ENCODE assay signal across 24 mouse cellular contexts in genomic region chr17:27580392-27581068, GRCm38 (mm10). TPM values are rescaled to one million over a fixed set of nuclear protein-coding genes. Genes with fewer than 3 reads are reported as not detected.
DNase-seq lines count a peak whose midpoint lies in the region; ATAC-seq and TF ChIP-seq lines count a peak whose summit lies in the region.
"Had no signal": no experiment of that assay in that cellular context is flagged by ENCODE, and none has a peak within 500 bp of the region (broad histone marks: within the 10 kb centered on the region; RNA-seq: fewer than 3 reads in every experiment).

No protein-coding gene starts in this region.

- peak overlapping the region; percentile 52 for H3K27ac ChIP-seq in left cerebral cortex, adult 2 months
- no peak overlapping the region for H3K27ac ChIP-seq in liver, postnatal 0 days (ENCODE audit: low read depth)
- H3K27ac ChIP-seq in hindbrain, embryonic 16.5 days (ENCODE audit: low read depth, low read length), result no peak overlapping the region
- H3K27ac ChIP-seq: embryonic facial prominence, embryonic 12.5 days; hindbrain, embryonic 12.5 days; neural tube, embryonic 12.5 days had no signal

- H3K4me1 ChIP-seq in liver, postnatal 0 days (ENCODE audit: insufficient read depth), result no peaks in the 10 kb centered on the region
- H3K4me1 ChIP-seq in hindbrain, embryonic 16.5 days (ENCODE audit: control insufficient read depth, insufficient read depth, low read depth, low read length), result no peaks in the 10 kb centered on the region; the same call in 1 of the 2 replicates
- H3K4me1 ChIP-seq: embryonic facial prominence, embryonic 12.5 days; hindbrain, embryonic 12.5 days; neural tube, embryonic 12.5 days had no signal

- H3K27me3 ChIP-seq in liver, postnatal 0 days (ENCODE audit: insufficient read depth, low read length), result no peaks in the 10 kb centered on the region
- no peaks in the 10 kb centered on the region for H3K27me3 ChIP-seq in hindbrain, embryonic 16.5 days (replicated peaks; ENCODE audit: control insufficient read depth, insufficient read depth, low read length)
- H3K27me3 ChIP-seq: CH12.LX; embryonic facial prominence, embryonic 12.5 days; heart, embryonic 15.5 days; hindbrain, embryonic 12.5 days; neural tube, embryonic 12.5 days; Patski had no signal

- no peak overlapping the region for H3K4me3 ChIP-seq in left cerebral cortex, adult 2 months
- H3K4me3 ChIP-seq in liver, postnatal 0 days (ENCODE audit: low read depth, low read length), result no peak overlapping the region
- no peak overlapping the region for H3K4me3 ChIP-seq in hindbrain, embryonic 16.5 days (ENCODE audit: low read length)
- H3K4me3 ChIP-seq: embryonic facial prominence, embryonic 12.5 days; heart, embryonic 15.5 days; hindbrain, embryonic 12.5 days; neural tube, embryonic 12.5 days had no signal

- DNase-seq in cerebellum, postnatal 10 days, result peak; percentile 55 to 57
- DNase-seq in cerebellum, postnatal 4 days (ENCODE audit: low spot score in 2 of 2), result no peak
- no peak for DNase-seq in left cerebral cortex, adult 2 months (ENCODE audit: extremely low spot score in 1 of 2, low spot score in 2 of 2)
- no peak for DNase-seq in left cerebral cortex, postnatal 10 days (ENCODE audit: extremely low spot score in 1 of 2, low spot score in 2 of 2)
- DNase-seq in c-Kit-positive CD71-positive TER-119-positive erythroid progenitor cells, embryonic 14.5 days (ENCODE audit: low spot score), result peak; percentile 44
- peak; percentile 28 for DNase-seq in liver, postnatal 0 days
- DNase-seq in kidney, adult 9 months, result no peak
- DNase-seq: forebrain, postnatal 0 days; heart, adult 18-20 months; kidney, postnatal 14 days; lung, postnatal 14 days; thymus, adult 18-20 months had no signal

- peaks cover 26% of the 10 kb centered on the region for H3K36me3 ChIP-seq in liver, postnatal 0 days (replicated peaks; ENCODE audit: insufficient read depth, low read length)
- peaks cover 40% of the 10 kb centered on the region for H3K36me3 ChIP-seq in hindbrain, embryonic 16.5 days (ENCODE audit: control insufficient read depth, insufficient read depth, low read length)

- no peak for TF ChIP-seq EP300 in liver, postnatal 0 days (IDR thresholded peaks at IDR 0.05; ENCODE audit: low read depth)

- no peaks in the 10 kb centered on the region for H3K9me3 ChIP-seq in liver, postnatal 0 days (ENCODE audit: low read length)
- H3K9me3 ChIP-seq in hindbrain, embryonic 16.5 days (ENCODE audit: control insufficient read depth, low read length), result no peaks in the 10 kb centered on the region
- H3K9me3 ChIP-seq: embryonic facial prominence, embryonic 12.5 days; heart, embryonic 15.5 days; hindbrain, embryonic 12.5 days; neural tube, embryonic 12.5 days had no signal

- peak; percentile 48 for ATAC-seq in liver, postnatal 0 days
- no peak for ATAC-seq in hindbrain, embryonic 16.5 days
- ATAC-seq: forebrain, postnatal 0 days; intestine, postnatal 0 days; Patski had no signal

- no peak overlapping the region for H3K9ac ChIP-seq in liver, postnatal 0 days (replicated peaks)
- H3K9ac ChIP-seq in hindbrain, embryonic 16.5 days (ENCODE audit: low read depth, low read length), result no peak overlapping the region
- H3K9ac ChIP-seq: embryonic facial prominence, embryonic 12.5 days; forebrain, postnatal 0 days; heart, embryonic 15.5 days; hindbrain, embryonic 12.5 days; neural tube, embryonic 12.5 days had no signal

- no peak for TF ChIP-seq CTCF in left cerebral cortex, adult 2 months (IDR thresholded peaks at IDR 0.05)
- TF ChIP-seq CTCF in liver, postnatal 0 days (IDR thresholded peaks at IDR 0.05; ENCODE audit: low read depth), result no peak

- H3K4me2 ChIP-seq in liver, postnatal 0 days (ENCODE audit: low read depth, low read length), result no peak overlapping the region
- no peak overlapping the region for H3K4me2 ChIP-seq in hindbrain, embryonic 16.5 days (ENCODE audit: low read length)
- H3K4me2 ChIP-seq: embryonic facial prominence, embryonic 12.5 days; heart, embryonic 15.5 days; hindbrain, embryonic 12.5 days; neural tube, embryonic 12.5 days had no signal

- intact Hi-C loops in left cerebral cortex, adult 2 months (cut with DNase I), result loop anchor here (2.0 kb wide), 1 partner anchor 14 kb away; no protein-coding TSS in a partner anchor
- intact Hi-C loops in left cerebral cortex, postnatal 10 days (cut with DNase I), result no loop called here

- WGBS in liver, postnatal 0 days (ENCODE audit: insufficient replicate concordance), result 61% methylated on average over 20 of the region's 20 CpGs
- 90% methylated on average over 20 of the region's 20 CpGs for WGBS in hindbrain, embryonic 16.5 days

RNA-seq across cellular contexts. Expression of gene AI413582, which starts 15.0 kb away (rescaled TPM):
- 10 to 100 TPM; 86.7 to 93.8 TPM for total RNA-seq in left cerebral cortex, adult 2 months (2021)
- total RNA-seq in left cerebral cortex, postnatal 10 days (2021), result 10 to 100 TPM; 80.4 to 95.9 TPM
- 15.0 and 16.7 TPM in 2 replicates for polyA plus RNA-seq in liver, postnatal 0 days (2015; fragmentation: Nextera tagmentation; extraction: Ambion mirVana)
- polyA plus RNA-seq in hindbrain, embryonic 16.5 days (2015; fragmentation: Nextera tagmentation; extraction: Ambion mirVana), result 77.2 and 83.3 TPM in 2 replicates

RNA-seq across cellular contexts. Expression of gene Hmga1, which starts 24.2 kb away (rescaled TPM):
- 10 to 100 TPM; 55.2 to 55.7 TPM for total RNA-seq in left cerebral cortex, adult 2 months (2021)
- 10 to 100 TPM; 40.6 TPM for total RNA-seq in left cerebral cortex, postnatal 10 days (2021)
- 64.0 and 64.9 TPM in 2 replicates for polyA plus RNA-seq in liver, postnatal 0 days (2015; fragmentation: Nextera tagmentation; extraction: Ambion mirVana)
- polyA plus RNA-seq in hindbrain, embryonic 16.5 days (2015; fragmentation: Nextera tagmentation; extraction: Ambion mirVana), result 144 and 155 TPM in 2 replicates

RNA-seq across cellular contexts. Expression of gene Nudt3, which starts 42.8 kb away (rescaled TPM):
- total RNA-seq in left cerebral cortex, adult 2 months (2021), result 100 to 1,000 TPM; 550 to 603 TPM
- 100 to 1,000 TPM; 497 to 524 TPM for total RNA-seq in left cerebral cortex, postnatal 10 days (2021)
- polyA plus RNA-seq in liver, postnatal 0 days (2015; fragmentation: Nextera tagmentation; extraction: Ambion mirVana), result 17.9 and 20.2 TPM in 2 replicates
- polyA plus RNA-seq in hindbrain, embryonic 16.5 days (2015; fragmentation: Nextera tagmentation; extraction: Ambion mirVana), result 253 and 269 TPM in 2 replicates

RNA-seq across cellular contexts. Expression of gene RPS10-NUDT3, which starts 54.5 kb away (rescaled TPM):
- 1 to 10 TPM in 1 of 2 experiments, not detected in 1; 2.0 TPM for total RNA-seq in left cerebral cortex, adult 2 months (2021)
- not detected for total RNA-seq in left cerebral cortex, postnatal 10 days (2021)
- not detected in 2 replicates for polyA plus RNA-seq in liver, postnatal 0 days (2015; fragmentation: Nextera tagmentation; extraction: Ambion mirVana)
- polyA plus RNA-seq in hindbrain, embryonic 16.5 days (2015; fragmentation: Nextera tagmentation; extraction: Ambion mirVana), result not detected in 2 replicates
- total RNA-seq: CH12.LX; forebrain, postnatal 0 days; layer of hippocampus, postnatal 14 days; left cerebral cortex, postnatal 36 days; liver, adult 2 months had no signal
- polyA plus RNA-seq: embryonic facial prominence, embryonic 12.5 days; forebrain, postnatal 0 days; heart, embryonic 15.5 days; hindbrain, embryonic 12.5 days; intestine, postnatal 0 days; liver, adult 2 months; neural tube, embryonic 12.5 days; small intestine, adult 2 months had no signal

RNA-seq across cellular contexts. Expression of gene Rps10, which starts 55.9 kb away (rescaled TPM):
- total RNA-seq in left cerebral cortex, adult 2 months (2021), result 100 to 1,000 TPM; 444 to 464 TPM
- 100 to 1,000 TPM; 503 to 512 TPM for total RNA-seq in left cerebral cortex, postnatal 10 days (2021)
- polyA plus RNA-seq in liver, postnatal 0 days (2015; fragmentation: Nextera tagmentation; extraction: Ambion mirVana), result 523 and 535 TPM in 2 replicates
- 404 and 408 TPM in 2 replicates for polyA plus RNA-seq in hindbrain, embryonic 16.5 days (2015; fragmentation: Nextera tagmentation; extraction: Ambion mirVana)

Comparison
In these comparisons a context has a peak if more than half of its experiments do, and no peak if none do; other contexts are left out.
1. DNase-seq: peak in cerebellum, postnatal 10 days (2 of 2), c-Kit-positive CD71-positive TER-119-positive erythroid progenitor cells, embryonic 14.5 days (single experiment) and liver, postnatal 0 days (single experiment); none in cerebellum, postnatal 4 days (0 of 2), left cerebral cortex, adult 2 months (0 of 2), left cerebral cortex, postnatal 10 days (0 of 2) and kidney, adult 9 months (single experiment).